Mouse (Mus musculus) neural tube, embryonic 11.5 days (tissue): ENCODE results near the gene Gm3625. TPM values are rescaled to one million over a fixed set of nuclear protein-coding genes. Genes with fewer than 3 reads are reported as not detected.
"Not testable (repeated sequence)": the region's sequence is repeated elsewhere in the genome, so short reads cannot be mapped to it uniquely, and the experiment has no call there.

Experiments
- ATAC-seq: fragments of 200-750 bp; cut with Nextera tagmentation; 2 replicates; pipeline ENCODE4 v1.8.0; 2017; ENCODE audit warnings: moderate number of reproducible peaks, mild to moderate bottlenecking, moderate TSS enrichment, moderate library complexity; ENCODE audit not compliant: insufficient read depth, low FRiP score, low TSS enrichment
- DNase-seq: peaks from one replicate; pipeline ENCODE4 v3.0.0-alpha.2; 2015; ENCODE audit warnings: low spot score
- H3K27ac ChIP-seq: fragments of 300-500 bp; sonication (generic); 2 replicates; pipeline ENCODE4 v1.5.1; 2014; ENCODE audit warnings: low read depth, mild to moderate bottlenecking, low read length
- H3K27me3 ChIP-seq: fragments of 300-500 bp; sonication (generic); 2 replicates; pipeline ENCODE4 v1.6.1; 2014; ENCODE audit warnings: mild to moderate bottlenecking, low read length, mixed read lengths; ENCODE audit not compliant: control insufficient read depth, insufficient read depth
- H3K36me3 ChIP-seq: fragments of 300-500 bp; sonication (generic); 2 replicates; pipeline ENCODE4 v1.6.1; 2014; ENCODE audit warnings: mild to moderate bottlenecking, low read length, moderate library complexity, mixed read lengths; ENCODE audit not compliant: control insufficient read depth, insufficient read depth
- H3K4me1 ChIP-seq: fragments of 300-500 bp; sonication (generic); 2 replicates; pipeline ENCODE4 v1.6.1; 2014; ENCODE audit warnings: low read length, mixed read lengths; ENCODE audit not compliant: control insufficient read depth, insufficient read depth
- H3K4me2 ChIP-seq: fragments of 300-500 bp; sonication (generic); 2 replicates; pipeline ENCODE4 v1.6.1; 2014; ENCODE audit warnings: low read depth, mild to moderate bottlenecking, moderate library complexity
- H3K4me3 ChIP-seq: fragments of 300-500 bp; sonication (generic); 2 replicates; pipeline ENCODE4 v1.5.1; 2014; ENCODE audit warnings: low read depth, low read length
- H3K9ac ChIP-seq: fragments of 300-500 bp; sonication (generic); 2 replicates; pipeline ENCODE4 v1.6.1; 2014; ENCODE audit warnings: mild to moderate bottlenecking, low read length
- H3K9me3 ChIP-seq: fragments of 300-500 bp; sonication (generic); 2 replicates; pipeline ENCODE4 v1.6.1; 2016; ENCODE audit warnings: low read length; ENCODE audit not compliant: control insufficient read depth
- WGBS: fragments of 180-500 bp; shearing (Covaris S2); extraction: QIAGEN DNeasy Blood & Tissue Kit; methylation state at CpG from one replicate; pipeline ENCODE4 v1.1.7; 2014; 5-methylcytosine and 5-hydroxymethylcytosine counted together
- polyA plus RNA-seq: library from polyadenylated mRNA; unstranded; fragments of >200 nt; fragmentation: Nextera tagmentation; extraction: Ambion mirVana; gene quantifications from 2 replicates; pipeline ENCODE4 v1.2.1, GENCODE M21; 2014

Gm3625 gene
- polyA plus RNA-seq, 1 experiment from 2014 or later = not detected

- Histone ChIP-seq H3K9me3 (no peaks in the 10 kb centered on the region), H3K36me3 (no peaks in the 10 kb centered on the region), H3K27ac (no peak overlapping the region), H3K4me1 (no peaks in the 10 kb centered on the region), H3K27me3 (no peaks in the 10 kb centered on the region), H3K4me2 (no peak overlapping the region), H3K4me3 (no peak overlapping the region), H3K9ac (no peak overlapping the region)
- no peak for DNase-seq
- WGBS = 84% methylated on average over 9 of the region's 9 CpGs
- no peak for ATAC-seq
Measured at GRCm38 (mm10) chr12:4558475-4559279, 34.0 kb downstream of the Gm3625 start.

GRCm38 (mm10) chr12:4558013-4558412, 34.7 kb downstream of the Gm3625 start:
- no peaks in the 10 kb centered on the region for H3K4me1 ChIP-seq
- H3K4me2 ChIP-seq = no peak overlapping the region
- no peaks in the 10 kb centered on the region for H3K9me3 ChIP-seq
- no peak overlapping the region for H3K4me3 ChIP-seq
- 77% methylated on average over 3 of the region's 3 CpGs for WGBS
- ATAC-seq = no peak
- no peak for DNase-seq
- no peaks in the 10 kb centered on the region for H3K27me3 ChIP-seq
- no peaks in the 10 kb centered on the region for H3K36me3 ChIP-seq
- no peak overlapping the region for H3K27ac ChIP-seq
- H3K9ac ChIP-seq = no peak overlapping the region

- Histone ChIP-seq H3K4me3 (no peak overlapping the region), H3K36me3 (no peaks in the 10 kb centered on the region), H3K4me1 (no peaks in the 10 kb centered on the region), H3K9me3 (no peaks in the 10 kb centered on the region), H3K4me2 (no peak overlapping the region), H3K9ac (no peak overlapping the region), H3K27ac (no peak overlapping the region), H3K27me3 (no peaks in the 10 kb centered on the region)
- WGBS = 75% methylated on average over 3 of the region's 3 CpGs
- no peak for DNase-seq
- ATAC-seq = no peak
Measured at GRCm38 (mm10) chr12:4557436-4557835, 35.3 kb downstream of the Gm3625 start.

- Histone ChIP-seq H3K27me3 (no peaks in the 10 kb centered on the region), H3K4me3 (no peak overlapping the region), H3K27ac (no peak overlapping the region), H3K9me3 (no peaks in the 10 kb centered on the region), H3K4me1 (no peaks in the 10 kb centered on the region), H3K9ac (no peak overlapping the region), H3K4me2 (no peak overlapping the region), H3K36me3 (no peaks in the 10 kb centered on the region)
- WGBS = 88% methylated on average over 9 of the region's 9 CpGs
- no peak for DNase-seq
- ATAC-seq = no peak
Measured at GRCm38 (mm10) chr12:4556891-4557290, 35.8 kb downstream of the Gm3625 start.

DNA sequence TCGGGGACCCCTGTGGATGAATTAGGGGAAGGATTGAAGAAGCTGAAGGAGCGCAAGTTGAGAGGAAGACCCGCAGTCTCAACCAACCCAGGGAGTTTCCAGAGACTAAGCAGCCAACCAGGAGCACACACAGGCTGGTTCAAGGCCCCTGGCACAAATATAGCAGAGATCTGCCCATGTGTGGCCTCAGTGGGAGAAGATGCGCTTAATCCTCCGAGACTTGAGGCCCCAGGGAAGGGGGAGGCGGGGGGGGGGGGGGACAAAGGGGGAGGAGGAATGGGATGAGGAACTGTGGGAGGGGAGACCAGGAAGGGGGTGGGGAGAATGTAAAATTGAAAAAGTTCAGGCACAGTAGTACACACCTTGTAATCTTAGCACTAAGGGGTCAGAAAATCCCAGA, 37.3 kb downstream of the Gm3625 start:
- no peak overlapping the region for H3K27ac ChIP-seq
- no peaks in the 10 kb centered on the region for H3K36me3 ChIP-seq
- H3K4me2 ChIP-seq = no peak overlapping the region
- ATAC-seq (no peak), DNase-seq (no peak)
- no peak overlapping the region for H3K4me3 ChIP-seq
- H3K27me3 ChIP-seq = no peaks in the 10 kb centered on the region
- WGBS = 90% methylated on average over 5 of the region's 6 CpGs
- H3K4me1 ChIP-seq = no peaks in the 10 kb centered on the region
- H3K9me3 ChIP-seq = no peaks in the 10 kb centered on the region
- no peak overlapping the region for H3K9ac ChIP-seq

DNA sequence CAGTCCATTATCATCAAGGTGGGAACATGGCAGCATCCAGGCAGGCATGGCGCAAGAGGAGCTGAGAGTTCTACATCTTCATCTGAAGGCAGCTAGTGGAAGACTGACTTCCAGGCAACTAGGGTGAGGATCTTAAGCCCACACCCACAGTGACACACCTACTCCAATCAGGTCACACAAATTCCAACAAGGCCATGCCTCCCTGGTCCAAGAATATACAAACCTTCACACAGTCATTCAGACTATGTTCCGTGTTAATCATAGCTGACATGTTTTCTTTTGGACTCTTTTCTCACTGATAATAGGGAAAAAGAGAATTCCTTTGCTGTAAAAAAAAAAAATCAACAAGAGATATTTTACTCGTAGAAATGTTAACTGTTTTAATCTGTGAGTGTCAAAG, 39.0 kb downstream of the Gm3625 start:
- H3K27me3 ChIP-seq, H3K36me3 ChIP-seq, H3K9ac ChIP-seq, H3K27ac ChIP-seq, ATAC-seq, DNase-seq, H3K9me3 ChIP-seq, H3K4me2 ChIP-seq, H3K4me1 ChIP-seq, H3K4me3 ChIP-seq: not testable (repeated sequence)
- 87% methylated on average over 3 of the region's 3 CpGs for WGBS

GRCm38 (mm10) chr12:4548053-4549013, 44.4 kb downstream of the Gm3625 start:
- ATAC-seq = peak; percentile 76; the same call in 1 of the 2 replicates
- no peak overlapping the region for H3K9ac ChIP-seq
- H3K4me3 ChIP-seq = no peak overlapping the region
- no peak overlapping the region for H3K27ac ChIP-seq
- no peaks in the 10 kb centered on the region for H3K36me3 ChIP-seq
- no peaks in the 10 kb centered on the region for H3K9me3 ChIP-seq
- H3K4me2 ChIP-seq = peak overlapping the region; percentile 22; the same call in 1 of the 2 replicates
- H3K27me3 ChIP-seq = no peaks in the 10 kb centered on the region
- peak; percentile 81 for DNase-seq
- H3K4me1 ChIP-seq = no peaks in the 10 kb centered on the region
- WGBS = 27% methylated on average over 18 of the region's 18 CpGs

DNA sequence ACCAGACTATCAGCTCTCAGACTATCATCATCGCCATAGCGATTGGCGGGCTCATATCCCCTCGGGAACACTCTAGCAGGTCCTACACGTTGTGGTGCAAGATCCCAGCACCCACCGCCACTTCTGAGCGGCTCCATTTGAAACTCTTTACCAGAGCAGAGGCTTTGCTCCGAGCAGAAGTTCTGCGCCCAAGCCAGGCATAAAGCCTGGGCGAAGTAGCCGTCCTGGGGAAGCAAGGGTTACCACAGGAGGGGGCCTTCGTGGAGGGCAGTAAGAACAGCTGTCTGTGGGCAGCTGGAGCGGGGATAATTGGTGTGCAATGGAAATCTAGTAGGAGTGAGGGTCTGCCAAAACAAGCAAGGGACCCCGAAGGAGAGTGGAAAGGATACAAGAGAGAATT, 45.2 kb downstream of the Gm3625 start:
- no peak overlapping the region for H3K4me2 ChIP-seq
- ATAC-seq = no peak
- H3K4me3 ChIP-seq = no peak overlapping the region
- no peaks in the 10 kb centered on the region for H3K27me3 ChIP-seq
- no peak overlapping the region for H3K27ac ChIP-seq
- no peaks in the 10 kb centered on the region for H3K9me3 ChIP-seq
- no peaks in the 10 kb centered on the region for H3K4me1 ChIP-seq
- no peak overlapping the region for H3K9ac ChIP-seq
- no peaks in the 10 kb centered on the region for H3K36me3 ChIP-seq
- DNase-seq = peak; percentile 29
- 67% methylated on average over 14 of the region's 14 CpGs for WGBS
